Mouse (Mus musculus): ENCODE measurements around the gene Fry. TPM values are rescaled to one million over a fixed set of nuclear protein-coding genes. Genes with fewer than 3 reads are reported as not detected.

The Fry gene
- polyA plus RNA-seq, 1 experiment: 28.4 TPM

GRCm38 (mm10) chr5:150313229-150313628 is 194.8 kb downstream of the Fry start:
- Histone ChIP-seq H3K9me3 (replicated peaks; ENCODE audit: control insufficient read depth, insufficient read depth, low read length, poor library complexity, severe bottlenecking) (0 out of 2 replicates have a peak, but pooled peaks cover 2% of the 10 kb centered on the region), H3K4me1 (ENCODE audit: control insufficient read depth, insufficient read depth, low read length) (no peaks in the 10 kb centered on the region), H3K36me3 (ENCODE audit: control insufficient read depth, insufficient read depth, low read length, poor library complexity, severe bottlenecking) (no peaks in the 10 kb centered on the region), H3K4me3 (ENCODE audit: low read depth, low read length) (no peak overlapping the region), H3K27ac (ENCODE audit: insufficient read depth, low read length) (no peak overlapping the region), H3K27me3 (ENCODE audit: control insufficient read depth, insufficient read depth, low read length, poor library complexity, severe bottlenecking) (no peaks in the 10 kb centered on the region), H3K9ac (ENCODE audit: low read depth, poor library complexity, severe bottlenecking) (no peak overlapping the region)
- TF ChIP-seq EP300 (IDR thresholded peaks at IDR 0.05; ENCODE audit: insufficient read depth, low read depth, low read length): no peak
- TF ChIP-seq CTCF (IDR thresholded peaks at IDR 0.05; ENCODE audit: low read depth, low read length): no peak
- no peak for TF ChIP-seq POLR2A (IDR thresholded peaks at IDR 0.05; ENCODE audit: insufficient read depth, low read length)

DNA sequence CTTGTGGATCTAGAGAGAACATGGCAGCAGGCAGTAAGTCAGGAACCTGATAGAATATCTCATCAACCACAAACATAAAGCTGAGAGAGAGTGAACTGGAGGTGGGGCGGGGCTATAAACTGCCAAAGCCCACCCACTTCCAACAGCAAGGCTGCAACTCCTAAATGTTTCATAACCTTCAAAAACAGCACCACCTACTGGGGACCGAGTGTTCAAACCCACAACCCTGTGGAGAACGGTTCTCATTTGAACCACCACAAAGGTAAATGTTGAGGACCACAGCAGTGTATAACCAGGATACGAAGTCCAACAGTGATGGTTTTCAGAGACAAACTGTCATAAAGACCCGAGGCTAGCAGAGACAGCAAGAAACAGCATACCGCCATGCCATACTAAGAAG is 196.1 kb downstream of the Fry start:
- TF ChIP-seq CTCF (IDR thresholded peaks at IDR 0.05; ENCODE audit: low read depth, low read length) (no peak), POLR2A (IDR thresholded peaks at IDR 0.05; ENCODE audit: insufficient read depth, low read length) (no peak), EP300 (IDR thresholded peaks at IDR 0.05; ENCODE audit: insufficient read depth, low read depth, low read length) (no peak)
- Histone ChIP-seq H3K4me3 (ENCODE audit: low read depth, low read length) (no peak overlapping the region), H3K4me1 (ENCODE audit: control insufficient read depth, insufficient read depth, low read length) (no peaks in the 10 kb centered on the region), H3K27me3 (ENCODE audit: control insufficient read depth, insufficient read depth, low read length, poor library complexity, severe bottlenecking) (no peaks in the 10 kb centered on the region), H3K36me3 (ENCODE audit: control insufficient read depth, insufficient read depth, low read length, poor library complexity, severe bottlenecking) (no peaks in the 10 kb centered on the region), H3K9ac (ENCODE audit: low read depth, poor library complexity, severe bottlenecking) (no peak overlapping the region), H3K27ac (ENCODE audit: insufficient read depth, low read length) (no peak overlapping the region), H3K9me3 (replicated peaks; ENCODE audit: control insufficient read depth, insufficient read depth, low read length, poor library complexity, severe bottlenecking) (0 out of 2 replicates have a peak, but pooled peaks cover 2% of the 10 kb centered on the region)

DNA sequence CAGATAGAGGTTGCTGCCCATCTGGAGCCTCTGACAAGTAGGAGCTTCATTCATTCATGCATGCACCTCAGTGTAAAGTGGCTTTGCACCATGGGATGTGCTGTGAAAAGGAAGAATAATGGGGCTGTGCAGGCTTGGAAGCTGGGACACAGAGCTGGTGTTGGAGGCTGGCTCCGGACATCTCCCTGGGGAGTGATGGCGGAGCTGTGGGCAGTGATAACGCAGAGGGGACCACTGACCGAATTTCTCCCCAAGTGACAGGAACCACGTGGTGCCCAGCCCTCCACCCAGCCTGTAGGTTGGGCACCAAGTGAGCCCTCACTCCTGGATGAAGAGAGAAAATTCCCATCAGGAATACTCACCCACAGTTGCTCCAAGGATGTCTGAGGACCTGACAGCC is 207.0 kb downstream of the Fry start:
- TF ChIP-seq EP300 (IDR thresholded peaks at IDR 0.05; ENCODE audit: insufficient read depth, low read depth, low read length) (no peak), POLR2A (IDR thresholded peaks at IDR 0.05; ENCODE audit: insufficient read depth, low read length) (no peak), CTCF (IDR thresholded peaks at IDR 0.05; ENCODE audit: low read depth, low read length) (no peak)
- Histone ChIP-seq H3K4me1 (ENCODE audit: control insufficient read depth, insufficient read depth, low read length) (no peaks in the 10 kb centered on the region), H3K9me3 (replicated peaks; ENCODE audit: control insufficient read depth, insufficient read depth, low read length, poor library complexity, severe bottlenecking) (no peaks in the 10 kb centered on the region; the same call in 1 of the 2 replicates), H3K27ac (ENCODE audit: insufficient read depth, low read length) (no peak overlapping the region), H3K27me3 (ENCODE audit: control insufficient read depth, insufficient read depth, low read length, poor library complexity, severe bottlenecking) (no peaks in the 10 kb centered on the region), H3K36me3 (ENCODE audit: control insufficient read depth, insufficient read depth, low read length, poor library complexity, severe bottlenecking) (no peaks in the 10 kb centered on the region), H3K9ac (ENCODE audit: low read depth, poor library complexity, severe bottlenecking) (no peak overlapping the region), H3K4me3 (ENCODE audit: low read depth, low read length) (no peak overlapping the region)

DNA sequence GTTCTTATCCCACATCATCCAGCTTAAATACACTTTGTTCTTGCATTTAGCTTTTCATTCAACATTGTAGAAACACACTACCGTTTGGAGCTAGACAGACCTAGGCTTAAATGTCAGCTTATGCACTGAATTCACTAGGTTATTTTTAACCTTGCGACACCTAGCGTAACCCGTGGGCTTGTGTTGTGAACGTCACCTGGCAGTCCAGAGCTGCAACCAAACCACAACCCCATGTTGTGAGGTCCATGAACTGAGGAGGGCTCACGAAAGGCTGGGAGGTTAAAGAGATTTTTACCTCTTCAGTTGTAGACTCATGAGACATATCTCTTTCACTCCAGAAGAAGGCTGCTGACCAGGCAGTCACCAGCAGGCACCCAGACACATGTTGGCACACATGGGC is 210.2 kb downstream of the Fry start:
- H3K36me3 ChIP-seq (ENCODE audit: control insufficient read depth, insufficient read depth, low read length, poor library complexity, severe bottlenecking): no peaks in the 10 kb centered on the region
- H3K27me3 ChIP-seq (ENCODE audit: control insufficient read depth, insufficient read depth, low read length, poor library complexity, severe bottlenecking): no peaks in the 10 kb centered on the region
- no peak for TF ChIP-seq POLR2A (IDR thresholded peaks at IDR 0.05; ENCODE audit: insufficient read depth, low read length)
- TF ChIP-seq EP300 (IDR thresholded peaks at IDR 0.05; ENCODE audit: insufficient read depth, low read depth, low read length): no peak
- TF ChIP-seq CTCF (IDR thresholded peaks at IDR 0.05; ENCODE audit: low read depth, low read length): no peak
- no peak overlapping the region for H3K4me3 ChIP-seq (ENCODE audit: low read depth, low read length)
- H3K4me1 ChIP-seq (ENCODE audit: control insufficient read depth, insufficient read depth, low read length): no peaks in the 10 kb centered on the region
- no peak overlapping the region for H3K27ac ChIP-seq (ENCODE audit: insufficient read depth, low read length)
- H3K9me3 ChIP-seq (replicated peaks; ENCODE audit: control insufficient read depth, insufficient read depth, low read length, poor library complexity, severe bottlenecking): no peaks in the 10 kb centered on the region
- H3K9ac ChIP-seq (ENCODE audit: low read depth, poor library complexity, severe bottlenecking): no peak overlapping the region

DNA sequence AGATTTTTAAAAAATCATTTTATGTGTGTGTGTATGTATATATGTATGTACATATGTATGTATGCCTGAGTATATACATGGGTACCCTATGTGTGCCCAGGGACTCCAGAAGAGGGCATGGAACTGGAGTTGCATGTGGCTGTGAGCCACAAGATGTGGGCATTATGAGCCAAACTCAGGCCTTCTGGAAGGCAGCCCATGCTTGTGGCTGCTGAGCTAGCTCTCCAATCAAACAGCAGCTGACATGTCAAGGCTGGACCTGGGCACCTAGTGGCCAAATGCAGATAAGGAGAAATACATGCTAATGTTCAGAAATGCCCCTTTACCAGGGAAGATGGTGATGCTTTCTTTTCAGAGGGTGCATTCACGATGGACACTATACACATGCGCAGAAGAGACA is 213.4 kb downstream of the Fry start:
- no peak overlapping the region for H3K27ac ChIP-seq (ENCODE audit: insufficient read depth, low read length)
- no peaks in the 10 kb centered on the region for H3K36me3 ChIP-seq (ENCODE audit: control insufficient read depth, insufficient read depth, low read length, poor library complexity, severe bottlenecking)
- H3K9me3 ChIP-seq (replicated peaks; ENCODE audit: control insufficient read depth, insufficient read depth, low read length, poor library complexity, severe bottlenecking): no peaks in the 10 kb centered on the region; the same call in 1 of the 2 replicates
- no peaks in the 10 kb centered on the region for H3K27me3 ChIP-seq (ENCODE audit: control insufficient read depth, insufficient read depth, low read length, poor library complexity, severe bottlenecking)
- H3K4me1 ChIP-seq (ENCODE audit: control insufficient read depth, insufficient read depth, low read length): no peaks in the 10 kb centered on the region
- H3K4me3 ChIP-seq (ENCODE audit: low read depth, low read length): no peak overlapping the region
- TF ChIP-seq POLR2A (IDR thresholded peaks at IDR 0.05; ENCODE audit: insufficient read depth, low read length): no peak
- H3K9ac ChIP-seq (ENCODE audit: low read depth, poor library complexity, severe bottlenecking): no peak overlapping the region

DNA sequence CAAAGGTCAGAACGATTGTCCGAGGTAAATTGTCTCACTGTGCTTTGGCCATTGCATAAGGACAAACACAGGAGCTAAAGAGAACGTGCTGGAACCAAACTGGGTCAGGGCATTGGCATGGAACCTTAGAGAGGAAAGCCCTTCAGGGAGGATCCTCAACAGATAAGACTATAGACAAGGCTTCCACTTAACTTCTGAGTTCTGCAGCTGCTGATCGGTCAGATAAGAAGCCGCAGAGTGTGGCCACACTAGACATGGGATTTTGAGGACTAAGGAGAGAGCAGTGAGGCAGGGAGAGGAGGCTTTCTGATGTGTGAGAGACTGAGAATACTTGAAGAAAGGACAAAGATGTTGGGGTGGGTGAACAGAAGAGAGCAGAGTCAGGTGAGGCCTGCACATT is 214.4 kb downstream of the Fry start:
- Histone ChIP-seq H3K9ac (ENCODE audit: low read depth, poor library complexity, severe bottlenecking) (no peak overlapping the region), H3K36me3 (ENCODE audit: control insufficient read depth, insufficient read depth, low read length, poor library complexity, severe bottlenecking) (no peaks in the 10 kb centered on the region), H3K4me1 (ENCODE audit: control insufficient read depth, insufficient read depth, low read length) (no peaks in the 10 kb centered on the region), H3K27me3 (ENCODE audit: control insufficient read depth, insufficient read depth, low read length, poor library complexity, severe bottlenecking) (no peaks in the 10 kb centered on the region), H3K4me3 (ENCODE audit: low read depth, low read length) (no peak overlapping the region), H3K27ac (ENCODE audit: insufficient read depth, low read length) (no peak overlapping the region), H3K9me3 (replicated peaks; ENCODE audit: control insufficient read depth, insufficient read depth, low read length, poor library complexity, severe bottlenecking) (no peaks in the 10 kb centered on the region; the same call in 1 of the 2 replicates)
- TF ChIP-seq CTCF (IDR thresholded peaks at IDR 0.05; ENCODE audit: low read depth, low read length) (no peak), POLR2A (IDR thresholded peaks at IDR 0.05; ENCODE audit: insufficient read depth, low read length) (no peak), EP300 (IDR thresholded peaks at IDR 0.05; ENCODE audit: insufficient read depth, low read depth, low read length) (no peak)
